Comparison of ENCODE assay signal across 20 mouse cellular contexts in the genomic region with DNA sequence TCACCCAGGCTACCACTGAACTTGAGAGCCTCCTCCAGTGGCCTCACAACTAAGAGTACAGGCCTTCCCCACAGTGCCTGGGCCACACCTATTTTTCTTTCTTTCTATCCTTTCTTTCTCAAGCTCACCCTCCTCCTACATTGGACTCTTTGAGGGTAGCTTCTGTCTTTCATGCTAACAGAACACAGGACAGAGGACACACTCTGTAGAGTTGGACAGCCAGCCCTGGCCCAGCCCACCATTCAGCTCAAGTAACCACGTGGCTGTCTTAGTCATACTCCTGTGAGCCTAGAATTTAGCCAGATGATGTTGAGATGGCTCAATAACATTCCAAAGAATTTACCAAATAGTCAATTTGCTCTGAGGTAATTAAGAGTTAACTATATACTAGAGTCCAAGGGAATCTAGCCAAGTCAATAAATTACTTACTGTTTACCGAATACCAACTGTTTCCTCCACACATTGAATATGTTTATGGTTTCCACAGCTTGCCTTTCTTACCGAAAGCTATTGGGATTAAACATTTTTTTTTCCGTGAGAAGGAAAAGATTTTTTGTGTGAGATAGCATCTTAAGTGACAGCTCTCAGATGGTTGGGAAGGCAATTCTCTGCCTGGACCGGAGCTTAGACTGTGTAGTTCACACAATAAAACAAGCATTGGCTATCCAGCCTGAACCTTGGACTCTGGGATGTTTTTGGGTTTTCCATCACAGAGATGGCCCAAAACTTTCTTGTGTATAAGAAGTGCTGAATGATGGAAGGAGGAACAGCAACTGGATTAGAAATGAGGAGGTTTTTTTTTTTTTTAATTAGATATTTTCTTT. TPM values are rescaled to one million over a fixed set of nuclear protein-coding genes. Genes with fewer than 3 reads are reported as not detected.
A peak's percentile ranks its signal among the peaks of the same experiment; 100 is the strongest.
DNase-seq lines count a peak whose midpoint lies in the region; ATAC-seq and TF ChIP-seq lines count a peak whose summit lies in the region.
"Had no signal": no experiment of that assay in that cellular context is flagged by ENCODE, and none has a peak within 500 bp of the region (broad histone marks: within the 10 kb centered on the region; RNA-seq: fewer than 3 reads in every experiment).

No protein-coding gene starts in this region.

- no peaks in the 10 kb centered on the region for H3K9me3 ChIP-seq in kidney, postnatal 0 days (replicated peaks; ENCODE audit: low read length)
- H3K9me3 ChIP-seq: embryonic facial prominence, embryonic 13.5 days; heart, embryonic 12.5 days; neural tube, embryonic 12.5 days had no signal

- ATAC-seq in kidney, postnatal 0 days (replicated peaks; ENCODE audit: low FRiP score, low read depth): no peak
- peak; percentile 82 for ATAC-seq in Patski
- ATAC-seq: hindbrain, postnatal 0 days had no signal

- POLR2A ChIA-PET in Patski (lab: Charles Lee): interaction anchor here (0.7 kb wide), 1 partner anchor 341 kb away, joined by 4 read pairs; no protein-coding TSS in a partner anchor

- H3K9ac ChIP-seq in kidney, postnatal 0 days (ENCODE audit: low read depth, low read length): no peak overlapping the region
- H3K9ac ChIP-seq: embryonic facial prominence, embryonic 13.5 days; heart, embryonic 12.5 days; neural tube, embryonic 12.5 days had no signal

- 31% methylated on average over 5 of the region's 5 CpGs for WGBS in kidney, postnatal 0 days

- H3K27ac ChIP-seq in kidney, postnatal 0 days: 0 out of 2 replicates have a peak overlapping the region, but pooled peaks have one; percentile 20
- H3K27ac ChIP-seq: embryonic facial prominence, embryonic 13.5 days; hindbrain, postnatal 0 days; neural tube, embryonic 12.5 days had no signal

- CTCF ChIA-PET in Patski (lab: Charles Lee): interaction anchor here (1.7 kb wide), 1 partner anchor 81 kb away, joined by 3 read pairs; no protein-coding TSS in a partner anchor

- DNase-seq in kidney, postnatal 0 days (ENCODE audit: low spot score): peak; percentile 79
- DNase-seq in kidney, adult 18-20 months: no peak
- peak; percentile 9 for DNase-seq in 416B (ENCODE audit: low read depth)
- DNase-seq in Patski (ENCODE audit: low read depth, low spot score): no peak
- peak; percentile 10 to 12 for DNase-seq in kidney, postnatal 4 days
- DNase-seq in layer of hippocampus, postnatal 25 days (ENCODE audit: extremely low spot score in 1 of 2, low spot score in 1 of 2): no peak
- DNase-seq in embryo, embryonic 11 days: no peak
- DNase-seq in spleen, adult 12 weeks (ENCODE audit: low spot score): no peak
- DNase-seq: adrenal gland, adult 2 months; cerebellum, adult 2 months; heart, postnatal 36 days; right cerebral cortex, postnatal 4 days; thymus, postnatal 14 days had no signal

- in situ Hi-C loops in Patski (cut with MboI; ENCODE audit: low pct_unique_long_range_greater_than_20kb): no loop called here

- no peaks in the 10 kb centered on the region for H3K27me3 ChIP-seq in kidney, postnatal 0 days (ENCODE audit: insufficient read depth, low read length)
- H3K27me3 ChIP-seq in Patski: no peaks in the 10 kb centered on the region
- H3K27me3 ChIP-seq: CH12.LX; embryonic facial prominence, embryonic 13.5 days; heart, embryonic 12.5 days; neural tube, embryonic 12.5 days had no signal

- H3K4me2 ChIP-seq in kidney, postnatal 0 days (ENCODE audit: low read length): no peak overlapping the region
- H3K4me2 ChIP-seq: embryonic facial prominence, embryonic 13.5 days; heart, embryonic 12.5 days; liver, embryonic 11.5 days; neural tube, embryonic 12.5 days had no signal

- no peak overlapping the region for H3K4me3 ChIP-seq in kidney, postnatal 0 days (replicated peaks; ENCODE audit: low read depth, low read length)
- H3K4me3 ChIP-seq: embryonic facial prominence, embryonic 13.5 days; heart, embryonic 12.5 days; neural tube, embryonic 12.5 days had no signal

- no peak for TF ChIP-seq CTCF in kidney, postnatal 0 days (IDR thresholded peaks at IDR 0.05; ENCODE audit: low read depth)
- no peak for TF ChIP-seq CTCF in Patski (IDR thresholded peaks at IDR 0.05)

- no peaks in the 10 kb centered on the region for H3K36me3 ChIP-seq in kidney, postnatal 0 days (ENCODE audit: insufficient read depth, low read length)
- H3K36me3 ChIP-seq: embryonic facial prominence, embryonic 13.5 days; heart, embryonic 12.5 days; neural tube, embryonic 12.5 days had no signal

- H3K4me1 ChIP-seq in kidney, postnatal 0 days (replicated peaks; ENCODE audit: insufficient read depth, low read length): peaks cover 6% of the 10 kb centered on the region; the same call in 1 of the 2 replicates
- H3K4me1 ChIP-seq: embryonic facial prominence, embryonic 13.5 days; heart, embryonic 12.5 days; neural tube, embryonic 12.5 days had no signal

RNA-seq across cellular contexts. Expression of a gene that starts 10.9 kb away (rescaled TPM):
- 6.0 and 8.0 TPM in 2 replicates for polyA plus RNA-seq in kidney, postnatal 0 days (2015; fragmentation: Nextera tagmentation; extraction: Ambion mirVana)
- 7.3 TPM for polyA plus RNA-seq in Patski (2021)
- 1 to 10 TPM; 1.1 to 1.2 TPM for total RNA-seq in layer of hippocampus, postnatal 25 days (2021)
- total RNA-seq: CH12.LX; common myeloid progenitor, adult 5-6 weeks had no signal

Comparison
In these comparisons a context has a peak if more than half of its experiments do, and no peak if none do; other contexts are left out.
1. DNase-seq: peak in kidney, postnatal 0 days (single experiment), 416B (single experiment) and kidney, postnatal 4 days (2 of 2); none in kidney, adult 18-20 months (single experiment), Patski (single experiment), layer of hippocampus, postnatal 25 days (0 of 2), embryo, embryonic 11 days (single experiment) and spleen, adult 12 weeks (single experiment).